Mouse (Mus musculus) lung, embryonic 16.5 days (tissue): ENCODE measurements at regions not wholly inside any gene's neighbourhood (a gene's known extent, or its start where the extent isn't known, plus 50 kb on each side); places are given as distances from the start of the nearest gene placed in this dataset.

ENCODE experiments used
- ATAC-seq: fragments of 200-750 bp; cut with Nextera tagmentation; 2 replicates; pipeline ENCODE4 v1.8.0; 2017; ENCODE audit warnings: low read depth, mild to moderate bottlenecking, moderate library complexity
- H3K27ac ChIP-seq: fragments of 300-500 bp; sonication (generic); 2 replicates; pipeline ENCODE4 v1.5.1; 2014; ENCODE audit warnings: mild to moderate bottlenecking, control low read depth, low read length
- H3K27me3 ChIP-seq: fragments of 300-500 bp; sonication (generic); 2 replicates; pipeline ENCODE4 v1.6.1; 2014; ENCODE audit warnings: low read depth, low read length, mixed read lengths; ENCODE audit not compliant: control insufficient read depth, insufficient read depth
- H3K36me3 ChIP-seq: fragments of 300-500 bp; sonication (generic); 2 replicates; pipeline ENCODE4 v1.6.1; 2014; ENCODE audit warnings: low read length; ENCODE audit not compliant: control insufficient read depth, insufficient read depth
- H3K4me1 ChIP-seq: fragments of 300-500 bp; sonication (generic); replicated peaks from 2 replicates; pipeline ENCODE4 v1.6.1; 2014; ENCODE audit warnings: low read length, mixed read lengths; ENCODE audit not compliant: control insufficient read depth, insufficient read depth
- H3K4me2 ChIP-seq: fragments of 300-500 bp; sonication (generic); 2 replicates; pipeline ENCODE4 v1.6.1; 2014; ENCODE audit warnings: low read depth, low read length, control low read depth
- H3K4me3 ChIP-seq: fragments of 300-500 bp; sonication (generic); 2 replicates; pipeline ENCODE4 v1.5.1; 2014; ENCODE audit warnings: mild to moderate bottlenecking, low read length, control low read depth
- H3K9ac ChIP-seq: fragments of 300-500 bp; sonication (generic); 2 replicates; pipeline ENCODE4 v1.6.1; 2014; ENCODE audit warnings: low read length, control low read depth
- H3K9me3 ChIP-seq: fragments of 300-500 bp; sonication (generic); 2 replicates; pipeline ENCODE4 v1.6.1; 2016; ENCODE audit warnings: low read length; ENCODE audit not compliant: control insufficient read depth
- WGBS: fragments of 180-500 bp; shearing (Covaris S2); extraction: QIAGEN DNeasy Blood & Tissue Kit; methylation state at CpG from one replicate; pipeline ENCODE4 v1.1.7; 2014; 5-methylcytosine and 5-hydroxymethylcytosine counted together

DNA sequence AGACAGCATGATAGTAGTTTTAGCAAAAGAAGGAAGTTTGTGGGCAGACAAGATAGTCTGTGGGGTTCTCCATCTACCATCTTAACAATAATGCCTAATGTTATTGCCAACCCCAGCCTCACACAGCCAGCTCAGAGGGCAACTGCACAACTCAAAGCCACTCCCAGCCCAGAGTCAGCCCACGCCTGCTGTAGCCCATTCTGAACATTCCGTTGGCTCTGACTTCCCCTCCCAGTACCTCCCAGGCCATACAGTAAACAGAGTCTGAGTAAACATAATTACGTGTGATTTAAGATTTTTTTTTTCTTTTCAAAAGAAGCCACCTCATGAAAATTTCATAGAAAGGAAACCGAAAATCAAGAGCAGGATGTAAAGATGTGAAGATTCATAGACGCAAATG lies 222.3 kb upstream of the Jarid2 start:
- H3K4me3 ChIP-seq, result no peak overlapping the region
- no peak for ATAC-seq
- no peak overlapping the region for H3K27ac ChIP-seq
- H3K4me1 ChIP-seq, result peaks cover 19% of the 10 kb centered on the region
- H3K4me2 ChIP-seq, result no peak overlapping the region
- no peak overlapping the region for H3K9ac ChIP-seq
- 34% methylated on average over 5 of the region's 5 CpGs for WGBS
- H3K9me3 ChIP-seq, result no peaks in the 10 kb centered on the region
- H3K36me3 ChIP-seq, result no peaks in the 10 kb centered on the region
- H3K27me3 ChIP-seq, result no peaks in the 10 kb centered on the region

DNA sequence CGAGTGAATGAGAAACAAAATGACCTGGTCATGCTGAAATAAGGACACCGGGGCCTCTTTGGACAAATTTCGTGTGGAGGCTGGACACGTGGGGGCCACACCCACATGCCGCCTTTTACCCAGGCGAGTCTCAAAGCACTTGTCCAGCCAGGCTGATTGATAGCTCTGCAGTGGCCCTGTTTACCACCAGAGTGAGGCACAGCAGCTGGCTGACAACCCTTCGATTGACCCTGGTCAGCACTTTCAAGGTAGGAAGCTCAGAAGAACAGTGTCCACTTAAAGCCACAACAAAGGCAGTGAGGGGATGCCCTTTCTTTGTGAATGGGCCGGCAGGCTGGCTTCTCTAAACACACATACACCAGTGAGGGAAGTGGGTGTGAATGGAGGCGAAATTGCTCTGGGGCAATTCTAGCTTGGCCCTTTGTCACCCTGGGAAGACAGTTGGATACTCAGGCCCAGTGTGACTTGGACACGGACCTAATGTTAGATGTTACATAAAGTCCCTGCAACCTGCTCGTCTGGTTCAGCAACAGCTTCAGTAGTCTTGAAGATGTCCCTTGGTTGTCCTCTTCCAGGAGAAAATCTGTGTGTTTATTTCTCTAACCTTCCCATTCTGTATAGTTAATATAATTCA lies 219.6 kb upstream of the Jarid2 start:
- no peak for ATAC-seq
- H3K27me3 ChIP-seq, result no peaks in the 10 kb centered on the region
- no peaks in the 10 kb centered on the region for H3K36me3 ChIP-seq
- H3K4me1 ChIP-seq, result peaks cover 3% of the 10 kb centered on the region; the same call in 1 of the 2 replicates
- H3K4me3 ChIP-seq, result no peak overlapping the region
- H3K9me3 ChIP-seq, result no peaks in the 10 kb centered on the region
- H3K4me2 ChIP-seq, result no peak overlapping the region
- 32% methylated on average over 11 of the region's 11 CpGs for WGBS
- no peak overlapping the region for H3K9ac ChIP-seq
- no peak overlapping the region for H3K27ac ChIP-seq

DNA sequence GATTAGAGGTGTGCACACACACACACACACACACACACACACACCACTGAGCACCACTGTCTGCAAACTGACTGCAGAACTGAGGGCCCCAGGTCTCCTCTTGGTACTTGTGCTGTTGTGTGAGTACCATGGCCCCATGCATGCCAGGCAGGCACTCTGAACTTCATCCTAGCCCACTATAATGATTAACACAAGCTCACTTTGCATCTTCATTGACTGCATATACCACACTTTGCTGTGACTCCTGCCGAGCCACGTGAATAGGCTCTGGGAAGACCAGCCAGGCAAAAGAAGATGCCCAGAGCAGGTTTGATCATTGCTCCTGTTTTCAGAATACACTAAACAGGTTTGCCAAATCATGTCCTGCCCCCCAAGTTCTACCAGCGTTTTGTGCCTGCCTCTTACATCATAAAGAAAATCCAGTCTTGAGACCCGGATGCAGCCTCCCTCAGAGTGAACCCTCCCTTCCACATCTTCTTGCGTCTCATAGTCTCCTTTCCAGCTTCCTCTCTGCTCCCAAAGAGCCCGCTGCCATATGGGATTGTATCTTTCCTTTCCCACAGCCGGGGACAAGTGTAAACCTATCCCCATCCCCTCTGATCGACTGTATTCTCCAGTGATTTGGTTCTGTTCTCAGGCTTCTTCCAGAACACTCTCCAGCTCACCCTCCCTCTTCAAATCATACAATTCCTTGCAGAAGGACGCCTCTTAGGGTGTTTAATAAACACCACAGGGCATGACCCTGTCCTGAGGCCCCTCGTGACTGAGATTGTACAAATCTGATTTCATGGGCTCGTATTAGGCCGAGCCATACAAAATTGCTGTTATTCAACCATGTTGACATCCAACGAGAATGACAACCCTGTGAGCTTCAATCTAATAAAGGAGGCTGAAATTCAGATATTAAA lies 215.6 kb upstream of the Jarid2 start:
- no peak overlapping the region for H3K27ac ChIP-seq
- H3K4me3 ChIP-seq, result no peak overlapping the region
- ATAC-seq, result no peak
- no peaks in the 10 kb centered on the region for H3K4me1 ChIP-seq
- 59% methylated on average over 13 of the region's 13 CpGs for WGBS
- H3K4me2 ChIP-seq, result no peak overlapping the region
- no peaks in the 10 kb centered on the region for H3K27me3 ChIP-seq
- no peak overlapping the region for H3K9ac ChIP-seq
- no peaks in the 10 kb centered on the region for H3K9me3 ChIP-seq
- H3K36me3 ChIP-seq, result no peaks in the 10 kb centered on the region

DNA sequence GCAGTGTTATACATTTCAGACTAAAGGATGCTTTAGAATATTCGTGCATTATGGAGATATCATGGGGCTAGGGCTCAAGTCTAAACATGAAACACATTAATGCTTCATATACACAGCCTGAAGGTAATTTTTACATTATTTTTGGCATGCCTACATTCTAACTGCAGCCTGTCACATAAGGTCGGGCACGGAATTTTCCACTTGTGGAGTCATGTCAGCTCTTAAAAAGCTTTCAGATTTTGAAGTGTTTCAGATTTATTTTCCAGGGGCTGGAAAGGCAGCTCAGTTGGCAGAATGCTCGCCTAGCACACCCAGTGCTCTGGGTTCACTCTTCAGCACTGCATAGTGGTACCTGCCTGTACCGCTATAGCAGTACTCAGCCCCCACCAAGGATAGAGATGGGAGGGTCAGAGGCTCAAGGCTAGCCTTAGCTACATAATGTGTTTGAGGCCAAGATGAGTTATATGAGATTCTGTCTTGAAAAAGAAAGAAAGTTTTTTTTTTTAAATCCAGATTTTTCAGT lies 214.6 kb upstream of the Jarid2 start:
- H3K9ac ChIP-seq, result no peak overlapping the region
- H3K4me1 ChIP-seq, result no peaks in the 10 kb centered on the region
- H3K9me3 ChIP-seq, result no peaks in the 10 kb centered on the region
- no peaks in the 10 kb centered on the region for H3K36me3 ChIP-seq
- no peak overlapping the region for H3K4me3 ChIP-seq
- WGBS, result 52% methylated on average over 5 of the region's 5 CpGs
- H3K4me2 ChIP-seq, result no peak overlapping the region
- no peaks in the 10 kb centered on the region for H3K27me3 ChIP-seq
- no peak overlapping the region for H3K27ac ChIP-seq
- ATAC-seq, result peak; percentile 34; the same call in 1 of the 2 replicates

DNA sequence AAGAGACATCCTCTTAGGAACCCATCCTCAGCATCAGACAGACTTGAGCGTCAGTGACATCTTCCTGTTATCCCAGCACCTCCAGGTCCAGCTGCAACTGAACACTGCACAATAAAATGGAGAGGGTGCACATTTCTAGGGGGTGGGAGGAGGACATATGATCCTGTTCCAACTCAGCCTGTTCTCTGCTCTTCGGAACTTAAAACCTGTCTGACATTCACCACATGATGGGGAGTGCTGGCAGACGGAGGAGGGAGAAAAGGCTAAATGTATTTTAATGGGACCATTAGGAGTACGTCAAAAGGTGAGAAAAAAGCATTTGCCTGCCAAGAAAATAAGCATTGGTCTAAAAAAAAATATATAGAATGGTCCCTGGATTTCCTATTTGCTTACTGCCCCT lies 212.4 kb upstream of the Jarid2 start:
- WGBS, result 59% methylated on average over 4 of the region's 4 CpGs
- H3K4me2 ChIP-seq, result no peak overlapping the region
- H3K27ac ChIP-seq, result no peak overlapping the region
- no peak for ATAC-seq
- no peaks in the 10 kb centered on the region for H3K27me3 ChIP-seq
- H3K4me1 ChIP-seq, result no peaks in the 10 kb centered on the region
- no peak overlapping the region for H3K9ac ChIP-seq
- H3K36me3 ChIP-seq, result no peaks in the 10 kb centered on the region
- H3K9me3 ChIP-seq, result no peaks in the 10 kb centered on the region
- H3K4me3 ChIP-seq, result no peak overlapping the region

DNA sequence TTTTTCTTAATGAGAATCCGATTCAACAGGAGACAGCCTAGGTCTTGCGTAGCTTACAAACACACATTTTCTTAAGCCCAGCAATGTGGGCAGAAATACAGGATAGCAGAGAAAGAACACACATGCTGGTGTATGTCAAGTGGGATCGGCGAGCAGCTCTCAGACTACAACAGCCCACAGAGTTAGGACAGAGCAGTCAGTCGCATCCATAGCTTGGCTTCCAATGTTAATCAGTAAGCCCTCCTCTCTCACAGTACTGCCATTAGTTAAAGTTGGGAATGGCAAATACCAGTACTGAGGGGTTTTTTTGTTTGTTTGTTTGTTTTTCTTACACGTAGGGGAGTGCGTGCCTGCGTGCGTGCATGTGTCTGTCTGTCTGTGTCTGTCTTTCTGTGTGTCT lies 212.0 kb upstream of the Jarid2 start:
- 82% methylated on average over 9 of the region's 9 CpGs for WGBS
- Histone ChIP-seq H3K4me2 (no peak overlapping the region), H3K9ac (no peak overlapping the region), H3K27me3 (no peaks in the 10 kb centered on the region), H3K27ac (no peak overlapping the region), H3K36me3 (no peaks in the 10 kb centered on the region), H3K4me3 (no peak overlapping the region), H3K4me1 (no peaks in the 10 kb centered on the region), H3K9me3 (no peaks in the 10 kb centered on the region)
- no peak for ATAC-seq

DNA sequence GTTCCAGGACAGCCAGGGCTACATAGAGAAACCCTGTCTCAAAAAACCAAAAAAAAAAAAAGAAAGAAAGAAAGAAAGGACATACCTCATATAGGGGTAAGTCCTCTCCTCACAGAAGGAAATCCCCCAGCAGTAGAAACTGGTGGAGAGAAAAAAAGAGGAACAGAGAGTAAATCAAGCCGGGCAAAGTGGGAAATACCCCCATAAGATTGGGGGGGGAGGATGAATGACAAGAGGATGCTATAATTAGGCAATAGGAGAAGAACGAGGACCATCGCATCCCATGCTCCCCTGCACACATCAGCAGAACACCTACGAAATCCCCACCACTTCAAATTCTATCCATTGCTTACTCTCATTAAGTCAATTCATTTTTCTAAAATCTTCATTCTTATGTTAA lies 211.1 kb upstream of the Jarid2 start:
- Histone ChIP-seq H3K4me2 (no peak overlapping the region), H3K4me3 (no peak overlapping the region), H3K27me3 (no peaks in the 10 kb centered on the region), H3K4me1 (no peaks in the 10 kb centered on the region), H3K36me3 (no peaks in the 10 kb centered on the region), H3K9ac (no peak overlapping the region), H3K27ac (no peak overlapping the region), H3K9me3 (no peaks in the 10 kb centered on the region)
- no peak for ATAC-seq
- WGBS, result 88% methylated on average over 4 of the region's 4 CpGs

DNA sequence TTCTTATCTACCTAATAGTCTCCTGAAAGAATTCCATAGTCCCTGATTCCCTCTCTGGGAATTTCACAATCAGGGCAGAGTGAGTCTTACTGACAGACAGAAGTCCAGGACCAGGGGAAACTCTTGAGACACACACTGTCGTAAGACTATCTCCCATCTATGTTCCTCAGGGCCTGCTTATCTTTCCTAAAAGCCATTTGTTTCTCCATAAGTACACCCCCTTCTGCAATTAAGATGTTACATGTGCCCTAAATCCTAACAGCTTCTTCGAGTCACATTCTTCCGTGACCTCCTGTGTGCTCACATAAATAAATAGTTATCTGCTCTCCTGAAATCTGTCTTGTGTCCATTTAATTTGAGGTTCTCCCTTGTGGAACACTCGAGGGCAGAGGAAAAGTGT lies 205.8 kb upstream of the Jarid2 start:
- H3K27ac ChIP-seq, result no peak overlapping the region
- 47% methylated on average over 4 of the region's 4 CpGs for WGBS
- no peak for ATAC-seq

DNA sequence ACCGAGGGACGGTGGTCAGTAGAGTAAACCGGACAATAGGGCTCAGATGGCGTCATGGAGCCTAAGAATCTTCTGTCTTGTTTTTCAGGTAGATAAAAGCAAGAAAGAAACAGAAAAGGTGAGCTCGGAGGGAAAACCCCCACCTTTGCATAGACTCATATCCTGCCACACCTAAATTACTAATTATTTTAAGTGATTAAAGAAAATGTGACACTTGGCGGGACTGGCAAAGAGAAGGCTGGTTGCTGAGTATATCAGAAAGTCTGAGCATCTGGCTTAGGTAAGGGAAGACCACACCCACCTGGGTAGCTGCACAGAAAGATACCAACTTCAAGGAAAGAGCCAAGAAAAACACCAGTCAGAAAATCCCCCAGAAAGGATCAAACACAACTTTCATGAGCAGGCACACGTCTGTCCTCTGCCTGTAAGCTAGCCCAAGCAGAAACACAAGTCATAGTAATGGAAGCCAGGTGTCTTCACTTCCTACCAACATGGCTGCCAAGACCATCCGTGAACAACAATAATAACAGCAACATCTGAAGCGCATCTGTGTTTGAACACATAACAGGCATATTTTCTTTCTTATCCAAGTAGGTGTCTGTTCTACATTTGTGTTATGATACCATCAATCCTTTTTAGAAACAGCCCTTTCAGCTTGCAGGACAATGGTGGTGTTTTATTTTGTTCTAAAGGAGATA lies 198.3 kb upstream of the Jarid2 start:
- no peak overlapping the region for H3K9ac ChIP-seq
- H3K4me2 ChIP-seq, result no peak overlapping the region
- WGBS, result 86% methylated on average over 9 of the region's 9 CpGs
- H3K4me3 ChIP-seq, result no peak overlapping the region
- H3K36me3 ChIP-seq, result no peaks in the 10 kb centered on the region
- H3K27me3 ChIP-seq, result no peaks in the 10 kb centered on the region
- no peaks in the 10 kb centered on the region for H3K9me3 ChIP-seq
- no peak for ATAC-seq
- H3K4me1 ChIP-seq, result 0 out of 2 replicates have a peak, but pooled peaks cover 3% of the 10 kb centered on the region
- H3K27ac ChIP-seq, result no peak overlapping the region

More for the DNA sequence above, 205.8 kb upstream of the Jarid2 start:
- H3K9me3 ChIP-seq, result no peaks in the 10 kb centered on the region
- no peaks in the 10 kb centered on the region for H3K27me3 ChIP-seq
- no peak overlapping the region for H3K4me2 ChIP-seq
- H3K4me3 ChIP-seq, result no peak overlapping the region
- no peak overlapping the region for H3K9ac ChIP-seq
- peaks cover 6% of the 10 kb centered on the region; the same call in 1 of the 2 replicates for H3K4me1 ChIP-seq
- H3K36me3 ChIP-seq, result no peaks in the 10 kb centered on the region
